Mouse (Mus musculus): ENCODE data around the gene Akap6.

GRCm38 (mm10) chr12:52950660-52951059 is 251.5 kb downstream of the Akap6 start:
- no peak for TF ChIP-seq CTCF (IDR thresholded peaks at IDR 0.05; ENCODE audit: borderline replicate concordance, control insufficient read depth, extremely low read depth, insufficient read depth, low read length, poor library complexity)
- TF ChIP-seq POLR2A (IDR thresholded peaks at IDR 0.05; ENCODE audit: control insufficient read depth, extremely low read depth, insufficient read depth, low read length, poor library complexity): no peak

Measured in thymus, adult 2 months (tissue).